ENCODE assay signal across 8 mouse cellular contexts in the genomic region with DNA sequence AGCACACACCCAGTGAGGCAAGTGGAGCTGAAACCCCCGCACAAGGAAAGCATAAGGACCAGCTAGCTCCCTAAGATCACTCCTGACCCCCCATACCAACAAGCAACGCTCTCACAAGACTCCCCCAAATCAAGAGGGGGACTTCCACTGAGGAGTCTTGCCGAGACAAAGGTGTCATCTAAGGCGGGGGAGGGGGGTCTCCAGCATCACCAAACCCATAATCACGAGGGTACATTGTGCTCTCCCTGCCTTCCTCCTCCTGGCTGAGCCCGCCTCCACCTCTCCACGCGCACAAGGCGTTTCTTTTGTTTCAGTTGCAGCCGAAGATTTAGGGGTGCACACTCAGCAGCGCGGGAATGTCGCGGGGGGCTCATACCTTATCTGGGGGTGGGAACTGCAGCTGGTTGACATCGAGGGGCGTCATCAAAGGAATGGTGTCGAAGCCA. TPM values are rescaled to one million over a fixed set of nuclear protein-coding genes. Genes with fewer than 3 reads are reported as not detected.
A peak's percentile ranks its signal among the peaks of the same experiment; 100 is the strongest.
DNase-seq lines count a peak whose midpoint lies in the region; ATAC-seq lines count a peak whose summit lies in the region.

No protein-coding gene starts in this region.

- DNase-seq in kidney, postnatal 14 days = no peak
- DNase-seq in cerebellum, adult 9-10 months = peak; percentile 58
- DNase-seq in right cerebral cortex, postnatal 36 days (ENCODE audit: low spot score in 2 of 2) = peak; percentile 57 to 71
- DNase-seq in thymus, postnatal 36 days = no peak

- peaks cover 43% of the 10 kb centered on the region for H3K27me3 ChIP-seq in kidney, embryonic 15.5 days
- H3K27me3 ChIP-seq in forebrain, embryonic 16.5 days (replicated peaks; ENCODE audit: control insufficient read depth, insufficient read depth, low read length) = no peaks in the 10 kb centered on the region
- H3K27me3 ChIP-seq in liver, embryonic 12.5 days (replicated peaks) = peaks cover 74% of the 10 kb centered on the region

- H3K4me3 ChIP-seq in kidney, embryonic 15.5 days (replicated peaks) = peak overlapping the region; percentile 63
- peak overlapping the region; percentile 72 for H3K4me3 ChIP-seq in forebrain, embryonic 16.5 days (replicated peaks; ENCODE audit: low read length)
- H3K4me3 ChIP-seq in liver, embryonic 12.5 days = peak overlapping the region; percentile 50

- peak overlapping the region; percentile 63 for H3K9ac ChIP-seq in kidney, embryonic 15.5 days
- peak overlapping the region; percentile 96 for H3K9ac ChIP-seq in forebrain, embryonic 16.5 days (replicated peaks; ENCODE audit: low read depth, low read length)
- H3K9ac ChIP-seq in liver, embryonic 12.5 days = no peak overlapping the region

- peaks cover 13% of the 10 kb centered on the region for H3K4me1 ChIP-seq in kidney, embryonic 15.5 days
- H3K4me1 ChIP-seq in forebrain, embryonic 16.5 days (replicated peaks; ENCODE audit: control insufficient read depth, insufficient read depth, low read length) = peaks cover 46% of the 10 kb centered on the region
- no peaks in the 10 kb centered on the region for H3K4me1 ChIP-seq in liver, embryonic 12.5 days

- WGBS in kidney, embryonic 15.5 days = 4% methylated on average over 17 of the region's 17 CpGs
- under 1% methylated on average over 17 of the region's 17 CpGs for WGBS in forebrain, embryonic 16.5 days
- WGBS in liver, embryonic 12.5 days (ENCODE audit: insufficient replicate concordance) = 10% methylated on average over 17 of the region's 17 CpGs

- H3K36me3 ChIP-seq in kidney, embryonic 15.5 days = peaks cover 29% of the 10 kb centered on the region
- H3K36me3 ChIP-seq in forebrain, embryonic 16.5 days (ENCODE audit: control insufficient read depth, insufficient read depth) = peaks cover 28% of the 10 kb centered on the region
- H3K36me3 ChIP-seq in liver, embryonic 12.5 days = no peaks in the 10 kb centered on the region

- no peaks in the 10 kb centered on the region for H3K9me3 ChIP-seq in kidney, embryonic 15.5 days (replicated peaks)
- no peaks in the 10 kb centered on the region for H3K9me3 ChIP-seq in forebrain, embryonic 16.5 days (ENCODE audit: control insufficient read depth, low read length)
- no peaks in the 10 kb centered on the region for H3K9me3 ChIP-seq in liver, embryonic 12.5 days (replicated peaks)

- ATAC-seq in kidney, embryonic 15.5 days (replicated peaks; ENCODE audit: low FRiP score) = no peak
- ATAC-seq in forebrain, embryonic 16.5 days = peak; percentile 65
- no peak for ATAC-seq in liver, embryonic 12.5 days
- no peak for ATAC-seq in activated CD4-positive, CD25-positive, alpha-beta regulatory T cell, adult 4 months

- H3K27ac ChIP-seq in kidney, embryonic 15.5 days = no peak overlapping the region
- H3K27ac ChIP-seq in forebrain, embryonic 16.5 days (ENCODE audit: low read length) = peak overlapping the region; percentile 97
- no peak overlapping the region for H3K27ac ChIP-seq in liver, embryonic 12.5 days

- H3K4me2 ChIP-seq in kidney, embryonic 15.5 days = peak overlapping the region; percentile 89
- H3K4me2 ChIP-seq in forebrain, embryonic 16.5 days (ENCODE audit: low read length) = peak overlapping the region; percentile 85
- H3K4me2 ChIP-seq in liver, embryonic 12.5 days = peak overlapping the region; percentile 63

RNA-seq across cellular contexts. Expression of a gene that starts 1.2 kb away (rescaled TPM):
- 69.8 and 77.3 TPM in 2 replicates for polyA plus RNA-seq in kidney, embryonic 15.5 days (2015; fragmentation: Nextera tagmentation; extraction: Ambion mirVana)
- 1,360 and 1,459 TPM in 2 replicates for polyA plus RNA-seq in forebrain, embryonic 16.5 days (2015; fragmentation: Nextera tagmentation; extraction: Ambion mirVana)
- polyA plus RNA-seq in liver, embryonic 12.5 days (2016; fragmentation: Nextera tagmentation; extraction: Ambion mirVana) = 7.4 and 8.4 TPM in 2 replicates
- polyA plus RNA-seq in activated CD4-positive, CD25-positive, alpha-beta regulatory T cell, adult 4 months (2017; shearing (Covaris generic)) = under 1 TPM; 0.40 to 0.67 TPM

Comparison
In these comparisons a context has a peak if more than half of its experiments do, and no peak if none do; other contexts are left out.
1. DNase-seq: peak in cerebellum, adult 9-10 months (single experiment) and right cerebral cortex, postnatal 36 days (2 of 2); none in kidney, postnatal 14 days (single experiment) and thymus, postnatal 36 days (0 of 2).
2. RNA of a gene that starts 1.2 kb away (polyA plus RNA-seq): 1,360 to 1,459 TPM in forebrain, embryonic 16.5 days; 69.8 to 77.3 TPM in kidney, embryonic 15.5 days, 7.4 to 8.4 TPM in liver, embryonic 12.5 days and 0.40 to 0.67 TPM in activated CD4-positive, CD25-positive, alpha-beta regulatory T cell, adult 4 months; every median in the first group is over 10 times any median in the second.
3. Peak in every context shown above with its lines, with median percentiles within 50 percentile points of each other: H3K4me2 ChIP-seq and H3K4me3 ChIP-seq.